Mouse (Mus musculus) E14TG2a.4 (cell line): ENCODE measurements at regions not wholly inside any gene's neighbourhood (a gene's known extent, or its start where the extent isn't known, plus 50 kb on each side); places are given as distances from the start of the nearest gene placed in this dataset.

Experiments
- H3K27me3 ChIP-seq: 2 replicates; pipeline ENCODE4 v1.6.1; 2014; ENCODE audit warnings: low read length, control low read depth; ENCODE audit not compliant: insufficient read depth
- H3K36me3 ChIP-seq: 2 replicates; pipeline ENCODE4 v1.6.1; 2014; ENCODE audit warnings: low read length, control low read depth; ENCODE audit not compliant: insufficient read depth
- H3K4me1 ChIP-seq: replicated peaks from 2 replicates; pipeline ENCODE4 v1.6.1; 2014; ENCODE audit warnings: low read depth, low read length, control low read depth
- H3K4me3 ChIP-seq: replicated peaks from 2 replicates; pipeline ENCODE4 v1.5.1; 2014; ENCODE audit warnings: mild to moderate bottlenecking, low read length
- H3K9me3 ChIP-seq: 2 replicates; pipeline ENCODE4 v1.6.1; 2014; ENCODE audit warnings: low read length, control low read depth
- CTCF ChIP-seq: conservative IDR thresholded peaks from 2 replicates; pipeline ENCODE4 v1.5.1; 2014; ENCODE audit warnings: low read length
- NANOG ChIP-seq: IDR thresholded peaks from 2 replicates; pipeline ENCODE4 v1.6.1; 2014; ENCODE audit warnings: borderline replicate concordance, low read length, mixed read lengths
- POU5F1 ChIP-seq: IDR thresholded peaks from 2 replicates; pipeline ENCODE4 v1.6.1; 2014; ENCODE audit warnings: low read length, borderline replicate concordance

DNA sequence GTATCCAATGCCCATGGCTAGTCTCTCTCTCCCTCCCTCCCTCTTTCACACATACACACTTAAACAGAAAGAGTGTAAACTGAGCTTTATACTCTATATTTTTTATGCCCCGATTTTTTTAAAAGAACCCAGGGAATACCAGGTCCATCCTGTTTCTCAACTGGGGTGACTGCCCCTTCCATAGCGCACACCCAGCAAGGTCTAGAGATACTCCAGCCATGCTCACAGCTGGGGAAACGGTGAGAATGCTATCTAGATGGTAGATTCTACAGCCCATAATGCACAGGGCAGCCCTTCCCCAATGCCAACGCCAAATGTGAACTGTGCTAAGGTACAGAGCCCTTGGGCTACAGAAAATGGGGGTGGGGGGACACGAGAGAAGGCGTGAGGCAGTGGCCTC, 51.2 kb upstream of the Tln2 start:
- H3K27me3 ChIP-seq = no peaks in the 10 kb centered on the region
- H3K36me3 ChIP-seq = no peaks in the 10 kb centered on the region
- H3K9me3 ChIP-seq = peaks cover 4% of the 10 kb centered on the region
- H3K4me3 ChIP-seq = no peak overlapping the region
- H3K4me1 ChIP-seq = peaks cover 63% of the 10 kb centered on the region
- TF ChIP-seq POU5F1 (no peak), NANOG (no peak), CTCF (no peak)

DNA sequence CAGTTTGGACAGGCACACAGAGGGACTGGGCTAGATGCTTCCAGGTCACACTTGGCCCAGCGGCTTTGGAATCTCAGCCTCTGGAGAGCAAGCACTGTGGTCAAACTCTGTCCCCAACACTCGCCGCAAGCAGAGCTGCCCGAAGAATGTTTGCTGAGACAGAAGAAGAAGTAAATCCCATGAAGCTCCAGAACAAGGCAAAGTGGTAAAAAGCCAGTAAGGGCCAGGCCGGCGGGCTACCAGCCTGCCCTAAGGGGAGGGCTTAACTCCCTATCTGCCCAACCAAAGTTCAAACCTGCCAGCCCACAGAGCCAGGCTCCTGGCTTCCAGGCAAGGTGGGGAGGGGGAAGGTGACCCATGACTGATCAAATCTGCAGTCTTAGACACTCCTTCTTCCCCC, 52.2 kb upstream of the Tln2 start:
- Histone ChIP-seq H3K36me3 (no peaks in the 10 kb centered on the region), H3K4me1 (peaks cover 73% of the 10 kb centered on the region), H3K4me3 (no peak overlapping the region), H3K9me3 (no peaks in the 10 kb centered on the region), H3K27me3 (no peaks in the 10 kb centered on the region)
- TF ChIP-seq NANOG (no peak), POU5F1 (no peak), CTCF (no peak)

DNA sequence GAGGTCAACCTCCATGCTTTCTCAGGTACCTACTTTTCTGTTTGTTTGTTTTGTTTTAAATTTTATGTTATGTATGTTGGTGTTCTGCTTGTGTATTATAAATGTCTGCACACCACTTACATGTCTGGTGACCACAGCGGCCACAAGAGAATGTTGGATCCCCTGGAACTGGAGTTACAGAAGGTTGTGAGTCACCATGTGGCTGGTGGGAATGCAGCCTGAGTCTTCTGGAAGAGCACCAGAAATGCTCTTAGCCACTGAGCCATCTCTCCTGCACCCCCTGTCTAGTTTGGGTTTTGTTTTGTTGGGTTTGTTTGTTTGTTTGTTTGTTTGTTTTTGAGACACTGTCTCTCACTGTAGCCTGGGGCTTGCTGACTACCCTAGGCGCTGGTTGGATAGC, 52.6 kb upstream of the Tln2 start:
- Histone ChIP-seq H3K9me3 (no peaks in the 10 kb centered on the region), H3K27me3 (no peaks in the 10 kb centered on the region), H3K4me3 (no peak overlapping the region), H3K4me1 (peaks cover 75% of the 10 kb centered on the region), H3K36me3 (no peaks in the 10 kb centered on the region)
- no peak for TF ChIP-seq CTCF
- no peak for TF ChIP-seq NANOG
- no peak for TF ChIP-seq POU5F1

DNA sequence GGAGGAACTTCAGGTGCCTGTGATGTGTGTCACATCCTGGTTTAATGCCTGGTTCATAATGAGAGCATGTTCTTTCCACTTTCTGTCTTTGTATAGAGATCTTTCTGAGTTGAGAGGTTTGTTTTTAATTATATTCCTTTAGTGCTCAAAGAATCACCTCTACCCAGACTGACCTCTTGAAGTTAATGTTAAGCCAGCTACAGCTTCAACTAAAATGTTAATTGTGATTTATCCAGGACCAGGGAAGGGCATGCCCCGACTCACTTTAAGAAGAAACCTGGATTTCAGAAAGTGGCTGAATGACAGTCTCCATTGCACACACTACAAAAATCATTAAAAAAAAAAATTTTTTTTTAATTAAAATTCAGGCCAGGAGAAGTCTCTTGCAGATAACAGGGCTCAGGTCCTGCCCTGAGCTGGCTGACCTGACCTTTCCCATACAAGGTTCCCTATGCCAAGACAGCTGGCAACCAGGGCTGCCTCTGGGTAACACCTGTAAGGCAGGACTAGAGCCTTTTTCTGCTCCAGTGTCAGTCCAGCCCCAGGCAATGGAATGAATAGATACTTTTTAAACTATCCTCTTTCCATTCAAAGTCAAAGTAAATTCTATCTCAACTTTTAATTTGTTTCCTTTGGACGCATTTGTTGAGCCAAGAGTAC, 54.7 kb upstream of the Tln2 start:
- no peaks in the 10 kb centered on the region for H3K9me3 ChIP-seq
- H3K27me3 ChIP-seq = no peaks in the 10 kb centered on the region
- no peaks in the 10 kb centered on the region for H3K36me3 ChIP-seq
- peaks cover 81% of the 10 kb centered on the region for H3K4me1 ChIP-seq
- no peak for TF ChIP-seq CTCF
- no peak for TF ChIP-seq NANOG
- no peak for TF ChIP-seq POU5F1
- no peak overlapping the region for H3K4me3 ChIP-seq

DNA sequence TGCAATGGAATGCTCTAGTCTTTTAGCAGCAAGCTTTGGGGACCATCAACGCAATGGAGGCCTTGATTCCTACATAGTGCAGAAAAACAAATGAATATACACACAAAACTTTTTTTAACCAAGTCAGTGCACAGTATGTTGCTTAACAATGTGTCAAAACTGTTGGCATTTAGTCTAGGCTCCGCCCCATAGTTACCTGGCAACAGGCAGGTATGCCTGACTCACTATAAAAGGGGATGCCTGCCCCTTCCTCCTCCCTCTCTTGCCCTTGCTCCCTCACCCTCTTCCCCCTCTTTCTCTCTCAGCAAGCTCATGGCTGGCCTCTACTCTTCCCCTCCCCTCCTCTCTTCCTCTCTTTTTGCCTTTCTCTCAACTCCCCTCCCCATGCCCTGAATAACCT, 56.7 kb upstream of the Tln2 start:
- Histone ChIP-seq H3K4me1 (peaks cover 82% of the 10 kb centered on the region), H3K9me3 (no peaks in the 10 kb centered on the region), H3K4me3 (no peak overlapping the region), H3K36me3 (no peaks in the 10 kb centered on the region), H3K27me3 (no peaks in the 10 kb centered on the region)
- no peak for TF ChIP-seq NANOG
- no peak for TF ChIP-seq CTCF
- no peak for TF ChIP-seq POU5F1

DNA sequence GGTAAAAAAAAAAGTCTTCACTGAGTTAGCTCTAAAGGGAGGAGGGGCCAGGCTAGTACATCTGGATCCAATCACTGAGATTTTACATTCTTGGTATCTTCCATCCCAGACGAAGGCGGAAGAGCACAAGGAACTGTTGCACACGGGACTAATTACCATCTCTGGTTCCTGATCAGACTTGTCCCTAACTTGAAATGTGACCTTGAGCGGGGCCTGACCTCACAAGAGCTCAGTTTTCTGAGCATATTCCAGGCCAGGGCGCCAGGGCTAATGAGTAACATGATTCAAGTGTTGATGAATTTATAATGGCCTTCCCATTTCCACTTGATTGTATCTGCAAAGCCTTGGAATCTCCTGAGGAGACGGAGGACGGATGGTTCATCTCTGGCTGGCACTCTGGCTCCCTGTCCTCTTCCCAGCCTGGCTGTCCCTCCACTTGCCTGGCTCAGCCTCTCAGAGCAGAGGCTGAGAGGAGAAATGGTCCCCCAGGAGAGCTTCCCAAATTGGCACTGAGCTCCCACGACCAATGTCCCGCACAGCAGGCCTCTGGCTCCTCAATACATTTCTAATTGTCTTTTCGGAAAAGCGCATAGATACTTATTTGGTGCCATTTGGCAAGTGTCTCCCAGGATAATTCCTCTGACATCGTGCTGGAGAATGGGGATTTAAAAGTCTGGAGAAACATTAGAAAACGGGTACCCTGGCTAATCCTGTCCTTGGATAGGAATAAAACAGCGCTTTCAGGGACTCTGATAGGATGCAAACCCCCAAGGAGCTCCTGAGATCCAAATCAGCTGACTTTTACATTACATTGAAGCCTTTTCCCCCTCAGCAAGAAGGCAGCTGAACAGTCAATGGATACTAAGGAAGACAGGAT, 58.1 kb upstream of the Tln2 start:
- no peaks in the 10 kb centered on the region for H3K36me3 ChIP-seq
- H3K4me1 ChIP-seq = peaks cover 70% of the 10 kb centered on the region
- H3K27me3 ChIP-seq = no peaks in the 10 kb centered on the region
- H3K9me3 ChIP-seq = no peaks in the 10 kb centered on the region
- peak overlapping the region; percentile 35; the same call in 1 of the 2 replicates for H3K4me3 ChIP-seq
- TF ChIP-seq CTCF (no peak), POU5F1 (no peak)

DNA sequence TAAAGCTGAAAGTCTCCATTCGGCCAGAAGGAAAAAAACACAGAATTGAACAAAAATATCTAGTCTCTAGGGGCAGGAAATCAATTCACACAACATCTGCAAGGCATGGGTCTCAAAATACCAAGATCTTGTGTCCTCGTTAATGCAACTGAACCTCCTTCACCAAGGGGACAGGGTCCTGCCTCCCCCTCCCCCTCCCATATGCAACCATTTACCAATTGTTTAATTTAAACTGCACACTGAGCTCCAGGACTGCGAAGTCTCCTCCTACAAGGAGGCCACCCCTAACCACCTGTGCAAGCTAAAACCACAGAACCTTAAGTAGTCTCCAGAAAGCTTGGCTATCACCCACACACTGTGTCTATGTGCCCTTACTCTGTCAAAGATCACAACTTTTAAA, 61.4 kb upstream of the Tln2 start:
- Histone ChIP-seq H3K27me3 (no peaks in the 10 kb centered on the region), H3K9me3 (no peaks in the 10 kb centered on the region), H3K36me3 (no peaks in the 10 kb centered on the region), H3K4me3 (no peak overlapping the region), H3K4me1 (peaks cover 52% of the 10 kb centered on the region)
- TF ChIP-seq POU5F1 (no peak), CTCF (no peak), NANOG (no peak)

DNA sequence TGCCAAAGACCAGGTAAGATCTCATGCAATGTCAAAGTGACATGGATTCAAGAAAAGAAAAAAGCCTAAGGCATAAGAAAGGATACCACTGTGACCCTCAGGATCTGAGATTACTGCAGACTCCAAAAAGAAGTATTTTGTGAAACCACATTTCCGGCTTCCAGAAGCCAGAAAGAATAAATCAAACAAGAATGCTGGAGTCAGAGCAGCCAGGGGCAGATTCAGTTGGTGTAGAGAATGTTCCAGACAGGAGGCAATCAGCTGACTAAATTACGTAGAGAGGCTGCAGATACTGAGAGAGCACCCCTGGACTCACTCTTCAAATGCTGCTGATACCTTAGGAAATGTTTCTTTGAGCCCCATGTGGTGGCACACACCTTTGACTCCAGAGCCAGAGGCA, 67.7 kb upstream of the Tln2 start:
- TF ChIP-seq CTCF (no peak), POU5F1 (no peak), NANOG (no peak)
- Histone ChIP-seq H3K27me3 (peaks cover 16% of the 10 kb centered on the region), H3K36me3 (no peaks in the 10 kb centered on the region), H3K4me1 (peaks cover 47% of the 10 kb centered on the region), H3K9me3 (no peaks in the 10 kb centered on the region), H3K4me3 (no peak overlapping the region)
